Mouse (Mus musculus): ENCODE data around the gene Ola1. TPM values are rescaled to one million over a fixed set of nuclear protein-coding genes. Genes with fewer than 3 reads are reported as not detected.

The Ola1 gene
- polyA plus RNA-seq (2015; fragmentation: Nextera tagmentation; extraction: Ambion mirVana), result 84.1 and 91.3 TPM in 2 replicates

DNA sequence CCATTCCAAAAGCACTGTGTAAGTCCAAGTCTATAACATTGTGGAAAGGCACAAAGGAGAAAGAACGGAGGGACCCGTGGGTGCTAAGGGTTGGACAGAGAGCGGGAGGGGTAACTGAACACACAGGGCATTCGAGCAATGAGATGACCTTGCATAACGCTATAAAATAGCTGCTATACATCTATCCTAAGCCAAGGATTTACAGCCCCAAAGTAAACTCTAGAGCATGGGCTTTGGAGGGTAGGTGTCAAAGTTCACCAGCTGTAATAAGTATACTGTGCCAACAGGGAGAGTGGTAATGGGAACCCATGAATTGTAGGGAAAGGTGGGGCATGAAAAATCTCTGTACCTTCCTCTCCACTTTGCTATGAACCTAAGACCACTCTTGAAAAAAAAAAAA lies at the start of gene Ola1:
TSS of gene Ola1 (minus strand) at position 12 of the 400 bp plus-strand sequence.
- no peak for ATAC-seq (replicated peaks)
- Histone ChIP-seq H3K9me3 (no peaks in the 10 kb centered on the region), H3K27me3 (replicated peaks) (no peaks in the 10 kb centered on the region), H3K36me3 (replicated peaks) (no peaks in the 10 kb centered on the region), H3K4me3 (no peak within 1 kb of the TSS), H3K27ac (no peak within 1 kb of the TSS), H3K9ac (no peak within 1 kb of the TSS), H3K4me2 (no peak within 1 kb of the TSS), H3K4me1 (peaks cover 3% of the 10 kb centered on the region; the same call in 1 of the 2 replicates)
- 91% methylated on average over 5 of the region's 5 CpGs for WGBS

DNA sequence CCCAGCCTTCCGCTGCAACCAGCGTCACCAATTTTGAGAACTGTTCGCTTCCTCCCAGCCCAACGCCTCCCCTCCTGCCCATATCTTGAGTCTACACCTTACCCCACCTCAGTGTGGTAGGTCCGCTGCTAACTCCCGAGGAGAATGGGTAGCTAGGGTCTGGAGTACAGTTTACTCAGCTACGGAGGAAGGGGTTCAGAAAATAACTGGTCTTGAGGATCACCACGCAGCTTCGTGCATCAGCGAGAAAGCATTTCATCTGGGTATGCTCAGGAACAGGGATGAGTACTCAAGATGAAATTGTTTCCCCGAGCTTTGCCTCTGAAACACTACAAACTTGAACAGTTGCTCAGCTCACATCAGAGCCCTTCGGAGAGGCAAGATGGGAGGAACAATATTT lies 49.6 kb upstream of the Ola1 start:
- no peak for ATAC-seq (replicated peaks)
- no peak overlapping the region for H3K27ac ChIP-seq
- H3K4me2 ChIP-seq, result no peak overlapping the region
- H3K4me3 ChIP-seq, result no peak overlapping the region
- no peaks in the 10 kb centered on the region for H3K9me3 ChIP-seq
- H3K36me3 ChIP-seq (replicated peaks), result no peaks in the 10 kb centered on the region
- peaks cover 38% of the 10 kb centered on the region for H3K4me1 ChIP-seq
- H3K27me3 ChIP-seq (replicated peaks), result peaks cover 73% of the 10 kb centered on the region
- no peak overlapping the region for H3K9ac ChIP-seq
- WGBS, result 2% methylated on average over 12 of the region's 12 CpGs

GRCm38 (mm10) chr2:73267818-73268217 lies 49.1 kb upstream of the Ola1 start:
- no peak overlapping the region for H3K9ac ChIP-seq
- H3K27me3 ChIP-seq (replicated peaks), result peaks cover 78% of the 10 kb centered on the region
- no peak for ATAC-seq (replicated peaks)
- no peak overlapping the region for H3K27ac ChIP-seq
- 1% methylated on average over 4 of the region's 4 CpGs for WGBS
- H3K4me1 ChIP-seq, result peaks cover 34% of the 10 kb centered on the region
- H3K36me3 ChIP-seq (replicated peaks), result no peaks in the 10 kb centered on the region
- no peaks in the 10 kb centered on the region for H3K9me3 ChIP-seq
- H3K4me2 ChIP-seq, result no peak overlapping the region
- no peak overlapping the region for H3K4me3 ChIP-seq

DNA sequence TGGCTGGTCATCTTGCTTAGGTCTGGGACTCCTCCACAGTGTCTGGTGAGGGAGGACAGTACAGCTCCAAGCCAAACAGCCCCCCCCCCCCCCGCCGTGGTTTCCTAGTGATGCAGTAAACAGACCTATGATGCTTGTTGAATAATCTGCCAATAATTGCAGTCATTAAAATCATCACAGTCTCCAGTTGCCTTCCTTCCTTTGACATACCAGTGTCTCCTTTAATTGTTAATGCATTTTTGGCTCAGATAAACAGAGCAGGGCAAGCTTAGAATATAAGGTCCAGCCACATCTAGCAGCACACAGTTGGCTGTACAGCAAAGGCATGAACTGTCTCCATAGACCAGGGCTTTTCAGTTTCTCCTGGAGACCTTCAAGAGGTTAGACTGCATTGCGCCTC lies 48.5 kb upstream of the Ola1 start:
- H3K9me3 ChIP-seq, result no peaks in the 10 kb centered on the region
- ATAC-seq (replicated peaks), result no peak
- no peak overlapping the region for H3K4me3 ChIP-seq
- peaks cover 28% of the 10 kb centered on the region for H3K4me1 ChIP-seq
- peaks cover 83% of the 10 kb centered on the region for H3K27me3 ChIP-seq (replicated peaks)
- no peak overlapping the region for H3K27ac ChIP-seq
- H3K9ac ChIP-seq, result no peak overlapping the region
- no peaks in the 10 kb centered on the region for H3K36me3 ChIP-seq (replicated peaks)
- WGBS, result 20% methylated on average over 3 of the region's 3 CpGs
- no peak overlapping the region for H3K4me2 ChIP-seq

GRCm38 (mm10) chr2:73266623-73267022 lies 47.9 kb upstream of the Ola1 start:
- Histone ChIP-seq H3K36me3 (replicated peaks) (no peaks in the 10 kb centered on the region), H3K4me2 (no peak overlapping the region), H3K9me3 (no peaks in the 10 kb centered on the region), H3K4me1 (peaks cover 24% of the 10 kb centered on the region), H3K9ac (no peak overlapping the region), H3K27me3 (replicated peaks) (peaks cover 85% of the 10 kb centered on the region), H3K4me3 (no peak overlapping the region), H3K27ac (no peak overlapping the region)
- ATAC-seq (replicated peaks), result no peak
- WGBS, result 51% methylated on average over 1 of the region's 1 CpGs

- ATAC-seq (replicated peaks), result no peak
- H3K9me3 ChIP-seq, result no peaks in the 10 kb centered on the region
- H3K27me3 ChIP-seq (replicated peaks), result peaks cover 80% of the 10 kb centered on the region
- H3K36me3 ChIP-seq (replicated peaks), result no peaks in the 10 kb centered on the region
- H3K4me3 ChIP-seq, result no peak overlapping the region
- H3K9ac ChIP-seq, result no peak overlapping the region
- WGBS, result 7% methylated on average over 5 of the region's 5 CpGs
- peaks cover 21% of the 10 kb centered on the region for H3K4me1 ChIP-seq
- H3K4me2 ChIP-seq, result no peak overlapping the region
- no peak overlapping the region for H3K27ac ChIP-seq
Measured at GRCm38 (mm10) chr2:73266011-73266410, 47.3 kb upstream of the Ola1 start.

DNA sequence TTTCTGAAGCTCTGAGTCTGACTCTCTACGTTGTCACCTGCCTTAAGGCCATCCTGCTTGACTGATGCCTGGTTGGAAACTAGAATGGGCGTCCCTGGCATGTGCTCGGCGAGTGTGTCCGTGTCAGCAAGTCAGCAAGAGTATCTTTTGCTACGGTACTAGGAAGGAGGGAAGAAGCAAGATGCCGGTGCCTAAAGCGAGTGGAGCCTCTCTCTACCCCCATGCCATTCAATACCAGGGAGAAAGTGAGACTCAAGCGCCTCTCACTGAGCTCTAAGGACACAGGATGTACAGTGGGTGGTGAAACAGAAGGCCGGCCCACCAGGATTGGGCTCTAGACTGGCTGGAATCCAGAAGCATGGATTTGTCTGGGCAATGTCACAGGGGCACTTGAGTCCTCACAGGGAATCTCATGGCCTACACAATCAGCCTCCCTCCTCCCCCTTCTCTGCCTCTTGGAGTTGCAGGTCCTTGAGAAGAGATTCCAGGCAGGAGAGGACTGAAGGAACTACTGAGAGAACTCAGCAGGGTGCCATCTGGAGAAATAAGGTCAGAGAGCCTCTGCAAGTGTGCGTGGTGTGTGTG lies 46.0 kb upstream of the Ola1 start:
- ATAC-seq (replicated peaks), result no peak
- Histone ChIP-seq H3K9ac (no peak overlapping the region), H3K36me3 (replicated peaks) (no peaks in the 10 kb centered on the region), H3K4me1 (peaks cover 14% of the 10 kb centered on the region), H3K4me2 (peak overlapping the region; percentile 47; the same call in 1 of the 2 replicates), H3K4me3 (no peak overlapping the region), H3K9me3 (no peaks in the 10 kb centered on the region), H3K27me3 (replicated peaks) (peaks cover 69% of the 10 kb centered on the region), H3K27ac (no peak overlapping the region)
- WGBS, result 7% methylated on average over 11 of the region's 11 CpGs

DNA sequence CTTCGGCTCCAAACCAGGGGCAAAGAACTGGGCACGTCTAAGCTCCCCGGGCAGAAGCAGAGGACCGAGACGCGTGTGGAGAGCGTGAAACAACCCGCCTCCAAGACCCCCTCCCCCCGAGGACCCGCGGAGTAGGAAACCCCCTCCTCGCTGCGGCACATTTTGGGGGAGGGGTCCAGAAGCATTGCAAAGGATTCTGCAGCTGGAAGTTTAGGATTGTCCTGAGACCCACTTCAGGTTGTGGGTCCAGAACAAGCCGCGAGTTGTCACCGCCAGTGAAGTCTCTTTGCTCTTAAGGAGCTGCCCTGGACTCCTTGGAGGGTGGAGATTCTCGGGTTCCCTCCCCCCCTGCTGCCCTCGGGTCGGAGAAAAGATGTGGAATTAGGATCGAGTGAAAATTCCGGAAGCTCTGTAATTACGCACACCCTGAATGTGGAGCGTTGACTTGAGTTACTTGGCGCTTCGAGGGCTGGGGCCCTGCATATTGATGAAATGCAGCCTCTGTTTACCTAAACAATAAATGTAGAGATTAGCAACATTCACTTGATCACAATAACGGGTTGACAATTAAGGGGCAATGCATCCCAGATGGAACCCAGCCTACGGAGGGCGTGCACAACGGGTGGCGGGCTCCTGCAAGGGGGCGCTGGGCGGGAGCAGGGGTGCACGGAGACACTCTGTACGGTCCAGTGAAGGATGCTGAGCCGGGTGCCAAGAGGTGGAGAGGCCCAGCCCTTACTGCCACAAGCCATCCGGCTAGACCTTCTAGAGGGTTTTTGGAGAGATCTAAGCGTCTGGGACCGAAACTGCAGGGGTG lies 45.3 kb upstream of the Ola1 start:
- no peak overlapping the region for H3K27ac ChIP-seq
- no peak overlapping the region for H3K9ac ChIP-seq
- no peaks in the 10 kb centered on the region for H3K9me3 ChIP-seq
- peaks cover 65% of the 10 kb centered on the region for H3K27me3 ChIP-seq (replicated peaks)
- no peak for ATAC-seq (replicated peaks)
- 2% methylated on average over 38 of the region's 38 CpGs for WGBS
- no peaks in the 10 kb centered on the region for H3K36me3 ChIP-seq (replicated peaks)
- peak overlapping the region; percentile 28 for H3K4me3 ChIP-seq
- peak overlapping the region; percentile 47 for H3K4me2 ChIP-seq
- H3K4me1 ChIP-seq, result peaks cover 14% of the 10 kb centered on the region

DNA sequence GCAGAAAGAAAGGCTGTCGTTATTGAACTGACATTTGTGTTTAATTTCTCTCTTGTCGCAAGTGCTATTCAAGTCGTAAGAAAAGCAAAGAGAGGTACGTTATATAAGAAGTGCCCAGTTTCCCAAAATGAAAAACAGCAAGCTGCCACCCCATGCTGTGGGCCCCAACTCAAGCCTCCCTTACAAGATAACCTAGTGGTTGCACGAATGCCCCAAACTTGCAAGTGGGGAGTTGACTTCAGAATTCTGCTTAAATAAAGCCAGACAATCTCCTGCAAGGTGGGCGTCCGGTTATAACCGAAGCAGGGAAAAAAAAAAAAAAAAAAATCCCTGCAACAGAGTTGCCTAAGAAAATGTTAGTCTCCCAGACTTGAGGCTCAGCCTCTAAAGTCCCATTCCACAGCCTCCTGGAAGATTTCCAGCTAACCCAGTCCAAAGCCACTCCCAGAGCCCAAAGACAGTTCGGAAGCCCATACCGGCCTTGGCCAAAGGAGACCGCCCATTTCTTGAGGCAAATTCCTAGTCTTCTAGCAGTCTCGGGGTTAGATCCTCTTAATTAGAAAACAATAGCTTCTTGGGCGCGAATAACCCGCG lies 44.5 kb upstream of the Ola1 start:
- H3K4me2 ChIP-seq, result peak overlapping the region; percentile 47
- peaks cover 14% of the 10 kb centered on the region for H3K4me1 ChIP-seq
- peaks cover 65% of the 10 kb centered on the region for H3K27me3 ChIP-seq (replicated peaks)
- H3K36me3 ChIP-seq (replicated peaks), result no peaks in the 10 kb centered on the region
- 6% methylated on average over 16 of the region's 16 CpGs for WGBS
- ATAC-seq (replicated peaks), result no peak
- H3K9ac ChIP-seq, result no peak overlapping the region
- H3K4me3 ChIP-seq, result peak overlapping the region; percentile 28
- H3K27ac ChIP-seq, result no peak overlapping the region
- H3K9me3 ChIP-seq, result no peaks in the 10 kb centered on the region

- Histone ChIP-seq H3K4me3 (no peak overlapping the region), H3K4me2 (no peak overlapping the region), H3K27me3 (replicated peaks) (no peaks in the 10 kb centered on the region), H3K9ac (no peak overlapping the region), H3K36me3 (replicated peaks) (no peaks in the 10 kb centered on the region), H3K27ac (no peak overlapping the region), H3K4me1 (no peaks in the 10 kb centered on the region), H3K9me3 (no peaks in the 10 kb centered on the region)
- 39% methylated on average over 4 of the region's 4 CpGs for WGBS
- ATAC-seq (replicated peaks), result no peak
Measured at GRCm38 (mm10) chr2:73248701-73249100, 30.0 kb upstream of the Ola1 start.

DNA sequence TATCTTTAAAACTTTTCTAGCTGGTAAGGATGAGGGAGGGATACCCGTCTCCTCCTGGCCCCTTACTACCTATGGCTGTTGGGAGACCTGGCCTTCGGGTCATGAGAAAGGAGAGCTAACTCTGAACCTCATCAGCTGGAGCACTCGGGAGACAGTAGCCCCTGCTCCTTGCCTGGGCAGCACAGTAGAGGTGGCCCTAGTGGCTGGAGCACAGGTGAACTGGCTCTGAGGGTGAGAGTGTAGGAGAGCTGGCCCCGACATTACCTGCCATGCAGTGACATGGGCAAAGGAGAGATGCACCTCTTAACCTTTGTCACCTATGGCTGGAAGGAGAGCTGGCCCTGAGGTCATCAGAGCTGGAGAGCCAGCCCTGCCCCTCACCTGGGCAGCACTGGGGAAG lies 22.6 kb upstream of the Ola1 start:
- no peak for ATAC-seq (replicated peaks)
- Histone ChIP-seq H3K27ac (no peak overlapping the region), H3K4me1 (no peaks in the 10 kb centered on the region), H3K9me3 (no peaks in the 10 kb centered on the region), H3K36me3 (replicated peaks) (no peaks in the 10 kb centered on the region), H3K4me2 (no peak overlapping the region), H3K4me3 (no peak overlapping the region), H3K27me3 (replicated peaks) (no peaks in the 10 kb centered on the region), H3K9ac (no peak overlapping the region)
- 83% methylated on average over 4 of the region's 4 CpGs for WGBS

DNA sequence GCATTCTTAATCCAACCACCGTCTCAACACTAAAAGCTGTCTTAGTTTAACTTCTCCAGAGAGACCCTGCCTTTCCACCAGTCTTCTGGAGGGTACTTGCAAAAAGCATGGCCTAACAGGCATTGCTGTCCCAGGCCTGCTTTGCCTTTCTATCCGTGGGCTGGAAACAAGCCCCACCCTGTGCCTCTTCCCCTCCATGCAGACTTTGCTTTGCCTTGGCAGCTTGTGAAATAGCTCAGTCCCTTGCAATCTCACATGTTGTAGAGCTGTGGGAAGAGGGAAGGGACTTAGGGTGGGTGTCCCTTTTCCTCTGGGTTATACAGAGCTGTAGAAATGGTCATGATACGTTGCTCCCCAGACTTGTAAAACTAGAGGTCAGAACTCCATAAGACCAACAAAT lies 12.4 kb upstream of the Ola1 start:
- Histone ChIP-seq H3K9me3 (no peaks in the 10 kb centered on the region), H3K4me2 (no peak overlapping the region), H3K27ac (no peak overlapping the region), H3K36me3 (replicated peaks) (no peaks in the 10 kb centered on the region), H3K4me3 (no peak overlapping the region), H3K4me1 (no peaks in the 10 kb centered on the region), H3K27me3 (replicated peaks) (no peaks in the 10 kb centered on the region), H3K9ac (no peak overlapping the region)
- no peak for ATAC-seq (replicated peaks)
- WGBS, result 43% methylated on average over 3 of the region's 3 CpGs

Measured in midbrain, embryonic 15.5 days (tissue).